15 mouse cellular contexts compared by ENCODE assay signal in the genomic region with DNA sequence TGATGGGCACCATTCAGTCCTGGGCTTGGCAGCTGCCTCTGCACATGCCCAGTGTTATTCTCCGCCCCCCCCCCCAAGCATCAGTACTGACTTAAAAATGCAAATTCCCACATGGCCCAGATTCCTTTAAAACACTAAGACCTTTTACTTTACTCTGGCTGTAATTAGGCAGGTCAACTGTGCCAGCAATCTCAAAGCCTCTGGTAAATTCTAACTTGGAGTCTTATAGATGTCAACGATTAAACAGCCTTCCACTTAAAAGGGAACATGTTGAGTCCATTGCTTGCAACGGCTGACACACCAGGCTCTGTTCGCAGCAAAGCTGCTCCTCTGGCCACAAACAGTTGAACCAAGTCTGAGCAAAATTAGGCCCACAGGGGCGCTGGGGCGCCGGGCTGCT.
"Had no signal": no experiment of that assay in that cellular context is flagged by ENCODE, and none has a peak within 500 bp of the region (broad histone marks: within the 10 kb centered on the region; RNA-seq: fewer than 3 reads in every experiment).

No protein-coding gene starts in this region.

- H3K4me2 ChIP-seq: limb, embryonic 15.5 days; liver, embryonic 12.5 days; lung, embryonic 14.5 days; neural tube, embryonic 15.5 days had no signal

- H3K9me3 ChIP-seq: limb, embryonic 15.5 days; liver, embryonic 12.5 days; midbrain, embryonic 10.5 days; neural tube, embryonic 15.5 days had no signal

- ATAC-seq: liver, embryonic 12.5 days had no signal

- H3K4me3 ChIP-seq: limb, embryonic 15.5 days; liver, embryonic 12.5 days; midbrain, embryonic 10.5 days; myocyte; neural tube, embryonic 15.5 days had no signal

- H3K27ac ChIP-seq: limb, embryonic 15.5 days; liver, embryonic 12.5 days; midbrain, embryonic 10.5 days; neural tube, embryonic 15.5 days had no signal

- DNase-seq: layer of hippocampus, adult 9-11 months; layer of hippocampus, postnatal 36 days; lung, embryonic 14.5 days; lung, postnatal 10 days; lung, postnatal 4 days; midbrain, embryonic 14.5 days; right cerebral cortex, adult 18-20 months; right cerebral cortex, postnatal 25 days; thymus, adult 18-20 months; thymus, postnatal 14 days had no signal

- H3K9ac ChIP-seq: limb, embryonic 15.5 days; liver, embryonic 12.5 days; lung, embryonic 14.5 days; neural tube, embryonic 15.5 days had no signal

- H3K27me3 ChIP-seq: limb, embryonic 15.5 days; liver, embryonic 12.5 days; neural tube, embryonic 15.5 days had no signal

- H3K4me1 ChIP-seq: limb, embryonic 15.5 days; neural tube, embryonic 15.5 days had no signal
